Mouse (Mus musculus) liver, adult 2 months (tissue): ENCODE results near the gene Borcs7. TPM values are rescaled to one million over a fixed set of nuclear protein-coding genes. Genes with fewer than 3 reads are reported as not detected.

Experiments used
- DNase-seq: peaks from one replicate; pipeline ENCODE4 v3.0.0-alpha.2; 2011; ENCODE audit warnings: low read depth, low spot score; ENCODE audit errors: extremely low read depth
- H3K27ac ChIP-seq: fragments of 200-500 bp; replicated peaks from 2 replicates; pipeline ENCODE4 v1.5.1; 2012; ENCODE audit warnings: low read depth, mild to moderate bottlenecking, control low read depth, inconsistent platforms, low read length; ENCODE audit not compliant: insufficient read depth
- H3K27me3 ChIP-seq: fragments of 200-500 bp; 2 replicates; pipeline ENCODE4 v1.6.1; 2012; ENCODE audit warnings: mild to moderate bottlenecking, moderate library complexity, low read length, inconsistent platforms; ENCODE audit not compliant: control insufficient read depth, insufficient read depth
- H3K36me3 ChIP-seq: fragments of 200-500 bp; 2 replicates; pipeline ENCODE4 v1.6.1; 2012; ENCODE audit warnings: low read length, inconsistent platforms; ENCODE audit not compliant: control insufficient read depth, insufficient read depth
- H3K4me1 ChIP-seq: fragments of 200-500 bp; 2 replicates; pipeline ENCODE4 v1.6.1; 2011; ENCODE audit warnings: low read length; ENCODE audit not compliant: control insufficient read depth, insufficient read depth
- H3K4me3 ChIP-seq: fragments of 200-500 bp; 2 replicates; pipeline ENCODE4 v1.5.1; 2011; ENCODE audit warnings: low read depth, mild to moderate bottlenecking, control low read depth, low read length, moderate library complexity; ENCODE audit not compliant: insufficient read depth
- H3K79me2 ChIP-seq: fragments of 200-500 bp; 2 replicates; pipeline ENCODE4 v1.6.1; 2012; ENCODE audit warnings: inconsistent platforms, mild to moderate bottlenecking, low read length, moderate library complexity; ENCODE audit not compliant: control insufficient read depth, insufficient read depth
- H3K9ac ChIP-seq: fragments of 200-500 bp; 2 replicates; pipeline ENCODE4 v1.6.1; 2012; ENCODE audit warnings: low read depth, mild to moderate bottlenecking, control low read depth, inconsistent platforms, low read length
- CTCF ChIP-seq: fragments of 200-500 bp; IDR thresholded peaks from 2 replicates; pipeline ENCODE4 v1.5.1; 2011; ENCODE audit warnings: low read depth, low read length, control low read depth
- POLR2A ChIP-seq: fragments of 200-500 bp; IDR thresholded peaks from 2 replicates; pipeline ENCODE4 v1.6.1; 2011; ENCODE audit warnings: low read length, control low read depth; ENCODE audit not compliant: insufficient read depth; ENCODE audit errors: extremely low read depth
- WGBS: fragments of 180-500 bp; shearing (Covaris S2); methylation state at CpG from one replicate; pipeline ENCODE4 v1.1.7; 2018; 5-methylcytosine and 5-hydroxymethylcytosine counted together
- polyA plus RNA-seq: library from polyadenylated mRNA; depleted of rRNA; stranded (reverse); fragments of >200 nt; gene quantifications from 2 replicates; pipeline ENCODE4 v1.2.3, GENCODE M21; 2012
- total RNA-seq: library from RNA; depleted of rRNA; stranded (reverse); fragments of >200 nt; gene quantifications from 2 replicates; pipeline ENCODE4 v1.2.3, GENCODE M21; 2014

Gene Borcs7
- total and polyA plus RNA-seq, 2 experiments: 2.9 to 4.8 TPM

- Histone ChIP-seq H3K36me3 (peaks cover 17% of the 10 kb centered on the region; the same call in 1 of the 2 replicates), H3K4me1 (peaks cover 60% of the 10 kb centered on the region), H3K79me2 (peaks cover 30% of the 10 kb centered on the region; the same call in 1 of the 2 replicates), H3K9ac (peak overlapping the region; percentile 71), H3K27ac (peak overlapping the region; percentile 93), H3K4me3 (no peak overlapping the region), H3K27me3 (no peaks in the 10 kb centered on the region)
- DNase-seq: no peak
- WGBS: 29% methylated on average over 10 of the region's 10 CpGs
- no peak for TF ChIP-seq POLR2A
These were observed 45.3 kb upstream of the Borcs7 start for GRCm38 (mm10) chr19:46644343-46644792.

- peaks cover 57% of the 10 kb centered on the region for H3K4me1 ChIP-seq
- no peaks in the 10 kb centered on the region for H3K27me3 ChIP-seq
- peaks cover 30% of the 10 kb centered on the region; the same call in 1 of the 2 replicates for H3K79me2 ChIP-seq
- no peak overlapping the region for H3K4me3 ChIP-seq
- peak overlapping the region; percentile 71 for H3K9ac ChIP-seq
- TF ChIP-seq POLR2A (no peak), CTCF (no peak; the same call in 1 of the 2 replicates)
- 3% methylated on average over 12 of the region's 12 CpGs for WGBS
- peak overlapping the region; percentile 93 for H3K27ac ChIP-seq
- peak; percentile 94 for DNase-seq
- peaks cover 17% of the 10 kb centered on the region; the same call in 1 of the 2 replicates for H3K36me3 ChIP-seq
These were observed 44.7 kb upstream of the Borcs7 start for GRCm38 (mm10) chr19:46644793-46645602.

- Histone ChIP-seq H3K27ac (peak overlapping the region; percentile 93), H3K9ac (peak overlapping the region; percentile 25), H3K79me2 (peaks cover 25% of the 10 kb centered on the region; the same call in 1 of the 2 replicates), H3K36me3 (peaks cover 17% of the 10 kb centered on the region; the same call in 1 of the 2 replicates), H3K4me3 (no peak overlapping the region), H3K27me3 (no peaks in the 10 kb centered on the region), H3K4me1 (peaks cover 49% of the 10 kb centered on the region)
- 19% methylated on average over 12 of the region's 12 CpGs for WGBS
- DNase-seq: peak; percentile 97
- no peak for TF ChIP-seq POLR2A
- TF ChIP-seq CTCF: no peak
These were observed 43.6 kb upstream of the Borcs7 start for GRCm38 (mm10) chr19:46646041-46646481.

GRCm38 (mm10) chr19:46647254-46647653 lies 42.5 kb upstream of the Borcs7 start:
- TF ChIP-seq POLR2A: no peak
- TF ChIP-seq CTCF: no peak
- peaks cover 21% of the 10 kb centered on the region; the same call in 1 of the 2 replicates for H3K36me3 ChIP-seq
- DNase-seq: no peak
- no peak overlapping the region for H3K27ac ChIP-seq
- no peak overlapping the region for H3K4me3 ChIP-seq
- H3K27me3 ChIP-seq: no peaks in the 10 kb centered on the region
- 58% methylated on average over 3 of the region's 3 CpGs for WGBS
- H3K79me2 ChIP-seq: peaks cover 23% of the 10 kb centered on the region; the same call in 1 of the 2 replicates
- H3K9ac ChIP-seq: no peak overlapping the region
- peaks cover 38% of the 10 kb centered on the region for H3K4me1 ChIP-seq

GRCm38 (mm10) chr19:46647850-46648249 lies 41.9 kb upstream of the Borcs7 start:
- Histone ChIP-seq H3K9ac (no peak overlapping the region), H3K36me3 (peaks cover 23% of the 10 kb centered on the region; the same call in 1 of the 2 replicates), H3K4me1 (peaks cover 32% of the 10 kb centered on the region), H3K27me3 (no peaks in the 10 kb centered on the region), H3K4me3 (no peak overlapping the region), H3K27ac (no peak overlapping the region), H3K79me2 (peaks cover 17% of the 10 kb centered on the region; the same call in 1 of the 2 replicates)
- DNase-seq: no peak
- 70% methylated on average over 8 of the region's 8 CpGs for WGBS
- TF ChIP-seq POLR2A: no peak
- TF ChIP-seq CTCF: peak; percentile 32; the same call in 1 of the 2 replicates

GRCm38 (mm10) chr19:46648565-46648964 lies 41.1 kb upstream of the Borcs7 start:
- H3K79me2 ChIP-seq: peaks cover 15% of the 10 kb centered on the region; the same call in 1 of the 2 replicates
- WGBS: 83% methylated on average over 14 of the region's 14 CpGs
- H3K9ac ChIP-seq: no peak overlapping the region
- no peaks in the 10 kb centered on the region for H3K27me3 ChIP-seq
- TF ChIP-seq CTCF (no peak), POLR2A (no peak)
- no peak overlapping the region for H3K27ac ChIP-seq
- peaks cover 27% of the 10 kb centered on the region for H3K4me1 ChIP-seq
- H3K4me3 ChIP-seq: no peak overlapping the region
- no peak for DNase-seq
- H3K36me3 ChIP-seq: peaks cover 30% of the 10 kb centered on the region
